Mouse (Mus musculus) liver (tissue): ENCODE results near the gene Gm13090.

ENCODE experiments used
- DNase-seq: peaks from one replicate; pipeline ENCODE4 v3.0.0-alpha.2; 2020; ENCODE audit warnings: mixed read lengths

Gene Gm13090

DNA sequence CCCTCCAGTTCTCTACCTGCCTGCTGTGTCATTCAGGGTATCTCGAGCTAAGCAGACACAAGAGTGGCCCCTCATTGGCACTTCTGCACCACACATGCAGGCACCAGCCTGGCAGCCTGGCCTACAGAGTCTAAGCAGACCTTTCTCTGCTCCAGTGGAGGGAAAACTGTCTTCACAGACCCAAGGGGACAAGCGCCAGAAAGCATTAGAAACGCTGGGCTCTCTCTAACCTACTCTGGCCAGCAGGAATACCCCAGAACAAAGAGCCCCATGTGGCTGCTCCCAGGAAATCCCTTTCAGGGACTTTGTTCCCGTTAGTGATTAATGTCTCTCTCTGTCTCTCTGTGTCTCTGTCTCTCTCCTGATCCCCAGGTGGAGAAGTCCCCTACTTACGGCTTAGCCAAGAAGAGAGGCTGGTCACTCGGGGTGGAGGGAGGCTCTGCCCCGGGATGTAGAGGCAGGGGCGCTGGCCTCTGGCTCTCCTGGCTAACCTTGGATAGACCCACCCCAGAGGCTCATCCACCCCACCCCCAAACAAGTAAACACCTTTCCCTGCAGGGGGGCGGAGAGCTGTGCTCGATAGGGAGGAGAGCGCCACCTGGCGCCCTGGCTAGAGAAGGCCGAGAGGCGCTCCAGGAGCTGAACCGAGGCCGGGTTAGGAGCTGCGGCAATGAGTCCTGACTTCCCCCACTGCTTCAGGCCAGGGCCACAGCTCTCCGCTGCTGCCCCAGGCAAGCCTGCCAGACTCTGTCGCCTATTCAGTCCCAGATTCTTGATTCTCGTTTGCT, 49.9 kb downstream of the Gm13090 start:
- peak; percentile 70 for DNase-seq

DNA sequence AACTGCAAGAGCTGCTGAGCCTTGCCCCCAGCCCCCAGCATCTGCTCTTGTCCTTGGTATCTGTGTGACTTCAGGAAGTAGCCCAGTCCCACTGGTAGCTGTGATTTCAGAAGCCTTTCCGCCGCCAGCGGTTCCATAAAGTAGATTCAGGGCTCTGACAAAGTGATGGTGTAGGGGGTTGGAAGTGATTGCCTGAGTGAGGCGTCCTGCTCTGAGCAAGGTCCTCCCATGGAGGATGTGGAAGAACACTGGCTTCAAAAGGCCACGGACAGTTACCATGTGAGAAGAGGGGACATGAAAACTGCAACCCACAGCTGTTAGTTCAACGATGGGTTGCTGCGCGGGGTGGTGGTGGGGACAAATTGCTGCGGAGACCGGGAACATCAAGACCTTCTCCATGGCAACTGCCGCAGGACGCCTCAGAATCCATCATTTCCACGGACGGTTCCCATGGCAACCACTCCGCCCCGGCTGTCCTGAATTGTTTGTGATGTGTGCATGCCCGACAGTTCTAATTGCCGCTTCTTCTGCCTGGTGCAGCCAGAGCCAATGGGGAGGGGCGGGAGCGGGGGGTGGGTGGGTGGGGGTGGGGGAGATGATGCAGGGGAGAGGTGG, 51.1 kb downstream of the Gm13090 start:
- peak; percentile 12 for DNase-seq
